Mouse (Mus musculus): ENCODE data around the gene Cfap77. TPM values are rescaled to one million over a fixed set of nuclear protein-coding genes. Genes with fewer than 3 reads are reported as not detected.

Gene Cfap77
- polyA plus RNA-seq, 1 experiment from 2014 or later: 0.14 TPM

- Histone ChIP-seq H3K9me3 (replicated peaks; ENCODE audit: low read length) (no peaks in the 10 kb centered on the region), H3K9ac (ENCODE audit: low read depth, low read length) (no peak overlapping the region), H3K4me3 (replicated peaks; ENCODE audit: low read depth, low read length) (no peak overlapping the region), H3K27me3 (ENCODE audit: insufficient read depth, low read length) (peaks cover 46% of the 10 kb centered on the region), H3K4me1 (replicated peaks; ENCODE audit: insufficient read depth, low read length) (no peaks in the 10 kb centered on the region), H3K36me3 (ENCODE audit: insufficient read depth, low read length) (no peaks in the 10 kb centered on the region), H3K27ac (no peak overlapping the region), H3K4me2 (ENCODE audit: low read length) (no peak overlapping the region)
- TF ChIP-seq CTCF (IDR thresholded peaks at IDR 0.05; ENCODE audit: low read depth): no peak
- WGBS: 22% methylated on average over 18 of the region's 18 CpGs
- DNase-seq (ENCODE audit: low spot score): no peak
- ATAC-seq (replicated peaks; ENCODE audit: low FRiP score, low read depth): no peak
Measured at GRCm38 (mm10) chr2:29040594-29041476, 14.0 kb downstream of the Cfap77 start.

- Histone ChIP-seq H3K4me1 (replicated peaks; ENCODE audit: insufficient read depth, low read length) (no peaks in the 10 kb centered on the region), H3K27me3 (ENCODE audit: insufficient read depth, low read length) (peaks cover 39% of the 10 kb centered on the region), H3K36me3 (ENCODE audit: insufficient read depth, low read length) (no peaks in the 10 kb centered on the region), H3K9me3 (replicated peaks; ENCODE audit: low read length) (no peaks in the 10 kb centered on the region), H3K4me2 (ENCODE audit: low read length) (no peak overlapping the region), H3K4me3 (replicated peaks; ENCODE audit: low read depth, low read length) (no peak overlapping the region), H3K9ac (ENCODE audit: low read depth, low read length) (no peak overlapping the region), H3K27ac (no peak overlapping the region)
- 11% methylated on average over 5 of the region's 5 CpGs for WGBS
- no peak for TF ChIP-seq CTCF (IDR thresholded peaks at IDR 0.05; ENCODE audit: low read depth)
- DNase-seq (ENCODE audit: low spot score): peak; percentile 30
- no peak for ATAC-seq (replicated peaks; ENCODE audit: low FRiP score, low read depth)
Measured at GRCm38 (mm10) chr2:29039741-29040140, 15.1 kb downstream of the Cfap77 start.

GRCm38 (mm10) chr2:29035698-29036097, 19.2 kb downstream of the Cfap77 start:
- Histone ChIP-seq H3K36me3 (ENCODE audit: insufficient read depth, low read length) (no peaks in the 10 kb centered on the region), H3K4me3 (replicated peaks; ENCODE audit: low read depth, low read length) (no peak overlapping the region), H3K4me1 (replicated peaks; ENCODE audit: insufficient read depth, low read length) (no peaks in the 10 kb centered on the region), H3K9ac (ENCODE audit: low read depth, low read length) (no peak overlapping the region), H3K27ac (no peak overlapping the region), H3K9me3 (replicated peaks; ENCODE audit: low read length) (no peaks in the 10 kb centered on the region), H3K4me2 (ENCODE audit: low read length) (no peak overlapping the region), H3K27me3 (ENCODE audit: insufficient read depth, low read length) (peaks cover 12% of the 10 kb centered on the region)
- 0 out of 2 replicates have a peak, but pooled peaks have one; percentile 33 for ATAC-seq (replicated peaks; ENCODE audit: low FRiP score, low read depth)
- 56% methylated on average over 8 of the region's 8 CpGs for WGBS
- DNase-seq (ENCODE audit: low spot score): no peak
- no peak for TF ChIP-seq CTCF (IDR thresholded peaks at IDR 0.05; ENCODE audit: low read depth)

- no peak overlapping the region for H3K27ac ChIP-seq
- H3K36me3 ChIP-seq (ENCODE audit: insufficient read depth, low read length): no peaks in the 10 kb centered on the region
- WGBS: 63% methylated on average over 20 of the region's 20 CpGs
- no peak for ATAC-seq (replicated peaks; ENCODE audit: low FRiP score, low read depth)
- no peaks in the 10 kb centered on the region for H3K9me3 ChIP-seq (replicated peaks; ENCODE audit: low read length)
- no peak overlapping the region for H3K9ac ChIP-seq (ENCODE audit: low read depth, low read length)
- H3K4me3 ChIP-seq (replicated peaks; ENCODE audit: low read depth, low read length): no peak overlapping the region
- no peak for DNase-seq (ENCODE audit: low spot score)
- peaks cover 12% of the 10 kb centered on the region for H3K27me3 ChIP-seq (ENCODE audit: insufficient read depth, low read length)
- H3K4me1 ChIP-seq (replicated peaks; ENCODE audit: insufficient read depth, low read length): no peaks in the 10 kb centered on the region
- no peak overlapping the region for H3K4me2 ChIP-seq (ENCODE audit: low read length)
- TF ChIP-seq CTCF (IDR thresholded peaks at IDR 0.05; ENCODE audit: low read depth): no peak
Measured at GRCm38 (mm10) chr2:29034542-29035475, 20.1 kb downstream of the Cfap77 start.

GRCm38 (mm10) chr2:29031951-29032350, 22.9 kb downstream of the Cfap77 start:
- Histone ChIP-seq H3K4me3 (replicated peaks; ENCODE audit: low read depth, low read length) (no peak overlapping the region), H3K27me3 (ENCODE audit: insufficient read depth, low read length) (no peaks in the 10 kb centered on the region), H3K4me2 (ENCODE audit: low read length) (no peak overlapping the region), H3K36me3 (ENCODE audit: insufficient read depth, low read length) (no peaks in the 10 kb centered on the region), H3K9me3 (replicated peaks; ENCODE audit: low read length) (no peaks in the 10 kb centered on the region), H3K4me1 (replicated peaks; ENCODE audit: insufficient read depth, low read length) (no peaks in the 10 kb centered on the region), H3K27ac (no peak overlapping the region), H3K9ac (ENCODE audit: low read depth, low read length) (no peak overlapping the region)
- ATAC-seq (replicated peaks; ENCODE audit: low FRiP score, low read depth) (no peak), DNase-seq (ENCODE audit: low spot score) (no peak)
- WGBS: 92% methylated on average over 4 of the region's 4 CpGs
- TF ChIP-seq CTCF (IDR thresholded peaks at IDR 0.05; ENCODE audit: low read depth): no peak

GRCm38 (mm10) chr2:29030048-29030734, 24.7 kb downstream of the Cfap77 start:
- no peak overlapping the region for H3K27ac ChIP-seq
- no peak for TF ChIP-seq CTCF (IDR thresholded peaks at IDR 0.05; ENCODE audit: low read depth)
- H3K9ac ChIP-seq (ENCODE audit: low read depth, low read length): no peak overlapping the region
- no peaks in the 10 kb centered on the region for H3K27me3 ChIP-seq (ENCODE audit: insufficient read depth, low read length)
- ATAC-seq (replicated peaks; ENCODE audit: low FRiP score, low read depth) (no peak), DNase-seq (ENCODE audit: low spot score) (peak; percentile 22)
- no peak overlapping the region for H3K4me3 ChIP-seq (replicated peaks; ENCODE audit: low read depth, low read length)
- no peak overlapping the region for H3K4me2 ChIP-seq (ENCODE audit: low read length)
- 52% methylated on average over 20 of the region's 20 CpGs for WGBS
- no peaks in the 10 kb centered on the region for H3K4me1 ChIP-seq (replicated peaks; ENCODE audit: insufficient read depth, low read length)
- no peaks in the 10 kb centered on the region for H3K36me3 ChIP-seq (ENCODE audit: insufficient read depth, low read length)
- no peaks in the 10 kb centered on the region for H3K9me3 ChIP-seq (replicated peaks; ENCODE audit: low read length)

All from kidney, postnatal 0 days (tissue).